Mouse (Mus musculus) heart, postnatal 4 days (tissue): ENCODE data around the gene Dcaf11. TPM values are rescaled to one million over a fixed set of nuclear protein-coding genes. Genes with fewer than 3 reads are reported as not detected.

Experiments used
- DNase-seq: peaks from one replicate; pipeline ENCODE4 v3.0.0; 2021
- total RNA-seq, 2 experiments: library from RNA; stranded (reverse); gene quantifications; 2 replicates each; pipeline ENCODE4 v1.2.3; 2021

The Dcaf11 gene
- total RNA-seq, 2 experiments from 2014 or later = 60.8 to 63.0 TPM

DNA sequence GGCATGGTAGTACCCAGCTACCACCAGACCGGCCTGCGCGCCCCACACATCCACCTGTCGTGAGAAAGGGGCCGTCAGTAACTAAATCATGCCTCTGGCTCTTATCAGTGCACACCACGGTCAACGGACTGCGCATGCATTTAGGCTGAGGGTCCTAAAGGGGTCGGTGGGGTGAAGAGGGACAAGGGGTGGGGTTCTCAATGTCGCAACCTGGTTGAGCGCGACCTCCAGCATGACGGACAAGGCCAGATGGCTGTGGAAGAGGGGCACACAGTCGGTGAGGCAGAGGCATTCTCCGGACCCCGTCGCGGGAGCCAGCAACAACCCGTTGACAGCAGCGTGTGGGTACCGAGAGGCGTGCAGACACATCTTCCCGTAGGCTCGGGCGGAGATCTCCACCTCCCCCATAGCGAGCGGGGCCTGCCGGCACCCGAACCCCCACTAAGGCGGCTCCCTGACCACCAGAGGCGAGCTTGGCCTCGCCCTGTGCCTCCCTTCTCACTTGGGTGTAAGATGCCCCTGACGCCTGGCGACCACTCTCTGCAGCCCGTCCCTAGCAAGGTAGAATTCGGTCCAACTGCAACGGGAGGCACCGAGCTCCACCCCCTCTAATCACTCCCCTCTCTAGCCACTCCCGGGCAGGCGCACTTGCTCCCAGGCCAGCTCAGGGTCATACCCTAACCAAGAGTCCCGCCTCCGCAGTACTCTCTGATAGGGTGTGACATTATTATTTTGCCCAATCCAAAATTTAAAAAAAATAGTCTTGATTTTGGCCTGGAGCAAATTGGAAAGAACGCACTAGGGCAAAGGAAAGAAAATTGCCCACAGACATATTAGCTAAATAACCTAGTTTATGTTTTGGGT, 25.1 kb downstream of the Dcaf11 start, which contains the start of gene Emc9:
TSS of gene Emc9 (minus strand) at position 601 of the 864 bp plus-strand sequence.
- peak; percentile 75 for DNase-seq

DNA sequence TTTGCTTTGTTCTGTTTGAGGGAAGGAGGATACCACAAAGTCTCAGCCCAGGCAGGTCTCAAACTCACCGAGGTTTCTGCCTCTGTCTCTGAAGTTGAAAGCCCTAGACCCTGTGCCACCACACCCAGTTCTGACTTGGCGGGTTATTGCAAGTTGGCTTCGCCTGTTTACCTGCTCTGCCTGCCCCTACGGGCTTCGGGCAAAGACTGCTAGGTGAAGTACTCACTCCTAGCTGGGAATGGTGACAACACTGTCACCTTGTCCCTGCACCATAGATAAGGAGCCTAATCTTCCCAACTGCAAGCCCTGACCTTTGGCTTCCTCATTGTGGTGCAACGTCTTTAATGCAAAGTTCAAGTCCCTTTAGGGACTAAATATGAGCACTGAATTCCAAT, 25.8 kb downstream of the Dcaf11 start:
- no peak for DNase-seq

DNA sequence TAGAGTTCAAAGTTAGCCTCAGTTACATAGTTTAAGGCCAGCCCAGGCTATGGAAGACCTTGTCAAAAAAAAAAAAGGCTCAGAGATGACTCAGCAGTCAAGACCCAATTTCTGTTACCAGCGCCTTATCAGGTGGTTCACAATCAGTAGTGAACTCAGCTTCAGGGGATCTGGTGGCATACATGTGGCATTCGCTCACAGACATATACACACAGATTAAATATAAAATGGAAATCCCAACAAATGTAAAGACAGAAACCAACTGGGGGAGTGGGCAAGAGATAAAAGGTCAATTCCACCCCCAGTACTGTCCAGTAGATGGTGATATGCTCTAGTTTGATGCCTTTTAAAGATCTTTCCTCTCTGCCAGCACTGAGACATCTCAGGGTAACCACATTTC, 26.3 kb downstream of the Dcaf11 start:
- DNase-seq = no peak

DNA sequence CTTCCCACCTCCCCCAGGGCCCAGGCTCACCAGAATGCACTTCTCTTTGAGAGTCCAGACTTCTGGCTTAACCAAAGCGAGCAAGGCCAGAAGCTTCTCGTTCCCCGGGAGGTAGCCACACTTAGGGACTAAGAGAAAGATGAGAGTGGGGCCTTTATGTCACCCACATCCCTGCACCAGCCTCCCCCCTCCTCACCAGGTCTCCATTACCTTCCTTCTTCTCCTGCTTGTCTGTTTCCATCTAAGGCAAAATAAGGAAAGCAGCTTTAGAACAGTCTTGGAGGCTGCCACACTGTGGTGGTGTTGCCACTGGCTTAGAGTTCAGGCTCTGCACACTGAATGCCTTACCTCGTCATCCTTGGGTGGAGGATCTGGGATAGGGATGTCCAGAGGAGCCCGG, 29.5 kb downstream of the Dcaf11 start:
- DNase-seq = no peak

DNA sequence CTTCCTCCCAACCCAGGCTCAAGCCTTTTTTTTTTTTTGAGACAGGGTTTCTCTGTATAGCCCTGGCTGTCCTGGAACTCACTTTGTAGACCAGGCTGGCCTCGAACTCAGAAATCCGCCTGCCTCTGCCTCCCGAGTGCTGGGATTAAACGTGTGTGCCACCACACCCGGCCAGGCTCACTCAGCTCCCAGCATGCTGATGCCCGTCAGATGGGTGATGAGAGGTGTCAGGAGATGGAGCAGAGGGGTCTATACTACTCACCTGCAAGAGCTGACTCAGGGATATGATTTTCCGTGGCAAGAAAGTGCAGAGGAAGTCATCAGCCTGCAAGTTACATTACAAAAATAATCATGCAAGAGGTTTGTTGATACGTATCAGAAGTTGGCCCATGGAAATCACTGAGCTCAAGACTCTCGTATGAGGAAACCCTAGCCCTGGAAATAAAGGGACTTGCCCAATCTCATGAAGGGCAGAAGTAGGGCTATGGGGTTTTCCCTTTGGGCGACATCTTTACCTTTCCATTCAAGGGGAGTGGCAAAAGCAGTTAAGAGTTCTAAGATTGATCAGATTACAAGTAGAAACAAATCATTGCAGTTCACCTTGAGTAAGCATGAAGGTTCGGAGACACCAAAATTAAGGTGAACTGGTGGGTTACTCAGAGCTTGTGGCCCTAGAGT, 30.1 kb downstream of the Dcaf11 start:
- DNase-seq = no peak

DNA sequence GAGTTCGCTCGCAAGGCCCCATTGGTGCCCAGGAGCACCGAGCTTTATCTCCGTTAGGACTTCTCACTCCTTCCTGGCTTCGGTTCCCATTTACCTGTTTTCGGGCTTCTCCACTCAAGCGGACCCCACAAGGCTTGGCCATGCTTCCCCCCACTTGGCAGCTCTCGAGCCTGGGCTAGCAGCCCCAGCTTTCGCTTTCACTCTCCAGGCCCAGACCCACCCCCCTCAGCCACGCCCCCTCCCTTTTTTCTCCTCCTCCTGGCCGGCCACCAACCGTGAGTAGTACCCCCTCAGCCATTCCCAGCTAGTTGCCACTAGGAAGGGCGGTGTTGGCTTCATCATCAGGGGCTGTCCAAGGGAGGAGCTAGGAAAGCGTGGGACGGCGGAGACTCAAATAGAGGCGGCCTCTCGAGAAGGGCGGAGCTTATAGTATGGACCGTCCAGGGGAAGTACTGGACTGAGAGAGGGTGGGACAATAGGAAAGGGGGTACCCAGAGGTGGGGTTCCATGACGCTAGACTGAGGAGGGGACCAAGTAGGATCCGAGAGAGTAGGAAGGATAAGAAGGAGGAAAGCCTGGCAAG, 31.0 kb downstream of the Dcaf11 start, which contains the start of gene Psme2:
TSS of gene Psme2 (minus strand) at position 366 of the 583 bp plus-strand sequence.
- peak; percentile 95 for DNase-seq

DNA sequence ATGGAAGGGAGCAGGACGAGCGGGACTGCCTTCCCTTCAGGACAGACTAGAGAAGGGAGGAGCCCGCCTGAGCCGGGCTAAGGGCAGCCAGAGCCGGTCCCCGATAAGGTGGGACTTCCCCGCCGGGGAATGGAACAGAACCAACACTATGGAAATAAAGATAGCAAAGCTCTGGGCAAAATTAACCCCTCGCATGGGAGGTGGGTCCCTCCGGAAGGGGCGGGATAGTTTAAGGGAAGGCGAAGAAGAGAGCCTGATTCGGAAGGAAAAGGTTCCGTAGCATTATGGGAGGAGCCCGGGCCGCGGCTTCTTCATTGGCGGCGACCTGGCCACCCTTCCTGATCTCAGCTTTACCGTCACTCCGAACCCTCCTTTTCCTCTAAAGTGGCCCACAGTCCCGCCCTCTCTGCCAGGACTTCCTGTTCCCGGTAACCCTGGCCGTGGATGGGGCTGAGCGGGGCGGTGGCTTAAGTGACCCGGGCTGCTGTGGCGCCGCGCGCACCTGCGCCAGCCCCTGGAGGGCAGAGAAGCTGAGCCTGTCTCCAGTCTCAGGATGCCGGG, 31.6 kb downstream of the Dcaf11 start, which contains the start of gene Rnf31:
TSS of gene Rnf31 (plus strand) at position 378 of the 561 bp plus-strand sequence.
- DNase-seq = peak; percentile 95

DNA sequence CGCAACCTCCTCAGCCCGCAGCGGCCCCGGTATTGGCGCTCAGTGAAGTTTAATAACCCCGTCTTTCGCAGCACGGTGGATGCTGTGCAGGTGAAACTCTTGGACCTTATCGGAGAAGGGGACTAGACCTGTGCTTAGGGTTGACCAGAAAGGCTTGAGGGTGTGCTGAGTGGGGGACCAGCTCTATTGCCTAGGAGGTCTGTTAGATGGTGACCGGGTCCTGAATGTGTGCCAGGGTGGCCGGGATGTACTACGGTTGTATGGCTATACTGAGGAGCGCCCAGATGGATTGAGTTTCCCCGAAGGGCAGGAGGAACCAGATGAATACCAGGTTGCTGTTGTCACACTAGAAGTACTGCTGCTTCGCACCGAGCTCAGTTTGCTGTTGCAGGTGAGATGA, 32.4 kb downstream of the Dcaf11 start:
- DNase-seq = no peak

DNA sequence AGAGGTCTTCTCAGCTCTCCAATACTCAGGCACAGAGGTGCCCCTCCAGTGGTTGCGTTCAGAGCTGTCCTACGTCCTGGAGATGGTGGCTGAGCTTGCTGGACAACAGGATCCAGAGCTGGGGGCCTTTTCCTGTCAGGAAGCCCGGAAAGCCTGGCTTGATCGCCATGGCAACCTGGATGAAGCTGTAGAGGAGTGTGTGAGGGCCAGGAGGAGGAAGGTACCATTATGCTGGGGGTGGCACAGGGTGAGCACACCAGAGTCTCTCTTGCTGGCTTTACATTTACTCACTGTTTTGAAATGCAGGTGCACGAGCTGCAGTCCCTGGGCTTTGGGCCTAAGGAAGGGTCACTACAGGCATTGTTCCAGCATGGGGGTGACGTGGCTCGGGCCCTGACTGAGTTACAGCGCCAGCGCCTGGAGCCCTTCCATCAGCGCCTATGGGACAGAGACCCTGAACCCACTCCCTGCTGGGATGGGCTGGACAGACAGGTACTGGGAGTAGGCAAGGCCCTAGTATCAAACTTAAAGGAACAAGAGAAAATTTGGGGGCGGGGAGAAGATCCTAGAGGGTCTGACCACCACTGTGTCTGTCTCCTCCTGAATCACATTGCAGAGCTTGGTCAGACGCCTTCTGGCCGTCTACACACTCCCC, 36.4 kb downstream of the Dcaf11 start:
- DNase-seq = no peak

DNA sequence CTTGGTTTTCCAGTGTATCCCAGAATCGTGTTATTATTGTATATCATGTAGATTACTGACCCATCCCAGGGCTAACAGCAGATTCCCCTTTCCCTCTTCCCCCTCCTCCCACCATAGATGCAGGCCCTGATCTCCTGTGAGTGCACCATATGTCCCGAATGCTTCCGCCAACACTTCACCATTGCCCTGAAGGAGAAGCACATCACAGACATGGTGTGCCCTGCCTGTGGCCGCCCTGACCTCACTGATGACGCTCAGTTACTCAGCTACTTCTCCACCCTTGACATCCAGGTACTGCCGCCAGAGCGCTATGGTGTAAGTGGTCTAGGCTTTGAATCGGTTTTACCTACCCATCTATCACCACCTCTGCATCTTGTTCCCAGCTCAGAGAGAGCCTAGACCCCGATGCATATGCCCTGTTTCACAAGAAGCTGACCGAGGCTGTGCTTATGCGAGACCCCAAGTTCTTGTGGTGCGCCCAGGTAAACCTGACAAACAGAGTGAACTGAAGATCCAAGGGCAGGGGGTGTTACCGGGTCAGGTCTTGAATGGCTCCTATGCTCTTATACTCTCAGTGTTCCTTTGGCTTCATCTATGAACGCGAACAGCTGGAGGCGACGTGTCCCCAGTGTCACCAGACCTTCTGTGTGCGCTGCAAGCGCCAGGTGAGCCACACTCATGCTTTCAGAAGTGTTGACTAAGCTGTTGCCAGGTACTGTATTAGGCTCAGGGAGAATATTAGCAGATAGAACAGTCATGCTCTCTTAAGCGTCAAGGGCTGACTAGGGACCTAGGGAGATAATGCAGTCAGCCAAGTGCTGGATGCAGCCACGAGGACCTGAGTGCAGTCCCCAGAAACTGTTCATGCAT, 39.0 kb downstream of the Dcaf11 start:
- no peak for DNase-seq

DNA sequence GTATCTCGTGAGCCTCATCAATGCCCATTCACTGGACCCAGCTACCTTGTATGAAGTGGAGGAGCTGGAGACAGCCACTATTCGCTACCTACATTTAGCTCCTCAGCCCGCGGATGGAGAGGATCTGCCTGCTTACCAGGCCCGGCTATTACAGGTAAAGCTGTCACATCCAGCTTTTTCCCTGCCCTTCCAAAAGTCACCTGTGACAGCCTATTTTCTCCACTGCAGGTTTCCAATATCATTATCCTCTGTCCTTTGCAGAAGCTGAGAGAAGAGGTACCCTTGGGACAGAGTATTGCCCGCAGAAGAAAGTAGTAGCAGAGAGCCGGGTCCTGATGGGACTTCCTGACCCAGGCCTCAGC, 43.4 kb downstream of the Dcaf11 start, which contains the start of gene Irf9:
TSS of gene Irf9 (plus strand) at position 301 of the 362 bp plus-strand sequence.
- no peak for DNase-seq

DNA sequence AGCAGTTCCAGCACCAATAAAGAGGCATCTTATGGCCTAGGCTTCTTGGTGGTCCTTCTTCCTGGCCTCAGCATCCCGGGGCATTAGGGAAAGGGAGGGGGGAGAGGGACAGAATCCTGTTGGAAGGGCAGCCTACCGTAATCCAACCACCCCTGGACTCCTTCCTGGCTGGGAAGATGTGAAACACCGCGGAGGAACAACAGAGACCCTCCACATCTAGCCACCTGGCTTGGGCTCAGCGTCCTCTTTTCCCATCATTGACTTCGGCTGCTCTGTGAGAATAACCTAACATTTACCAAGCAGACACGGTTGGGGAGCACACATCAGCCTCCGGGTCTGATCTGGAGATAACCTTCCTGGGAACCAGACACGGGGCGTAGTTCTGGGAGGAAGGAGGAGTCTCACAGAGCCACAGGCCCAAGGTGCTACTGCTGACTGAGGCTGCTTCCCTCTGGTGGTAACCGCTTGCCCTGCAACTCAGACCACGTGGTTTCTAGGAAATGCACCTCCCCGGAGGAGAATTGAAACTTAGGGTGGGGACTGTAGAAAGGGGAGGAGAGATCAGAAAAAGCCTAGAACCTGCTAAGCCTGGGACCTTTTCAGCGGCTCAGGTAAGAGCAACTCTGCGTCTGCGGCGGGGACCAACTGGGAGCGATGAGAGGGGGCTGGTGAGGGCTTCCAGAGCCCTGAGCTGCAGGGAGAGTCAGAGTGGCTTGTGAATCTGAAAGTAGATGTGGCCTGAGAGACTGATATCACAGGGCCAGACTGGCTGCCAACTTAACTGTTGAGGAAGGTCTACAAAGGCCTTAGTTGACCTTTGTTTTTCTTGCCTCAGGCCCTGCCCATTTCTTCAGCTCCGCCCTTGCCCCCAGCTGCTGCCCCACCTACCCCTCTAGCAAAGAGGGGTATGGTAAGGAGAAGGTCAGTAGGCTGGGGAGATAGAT, 44.1 kb downstream of the Dcaf11 start:
- DNase-seq = peak; percentile 93

DNA sequence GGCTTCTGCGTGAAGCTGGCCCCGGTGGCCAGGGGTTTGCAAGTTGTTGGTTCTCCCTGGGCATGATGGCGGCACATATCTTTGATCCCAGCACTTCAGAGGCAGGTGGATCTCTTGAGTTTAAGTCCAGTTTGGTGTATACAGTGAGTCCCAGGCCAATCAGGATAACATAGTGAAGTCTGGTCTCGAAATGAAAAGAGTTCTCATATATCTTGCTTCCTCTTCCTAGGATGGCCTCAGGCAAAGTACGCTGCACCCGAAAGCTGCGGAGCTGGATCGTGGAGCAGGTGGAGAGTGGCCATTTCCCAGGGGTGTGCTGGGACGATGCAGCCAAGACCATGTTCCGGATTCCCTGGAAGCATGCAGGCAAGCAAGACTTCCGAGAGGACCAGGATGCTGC, 45.0 kb downstream of the Dcaf11 start:
- DNase-seq = no peak

DNA sequence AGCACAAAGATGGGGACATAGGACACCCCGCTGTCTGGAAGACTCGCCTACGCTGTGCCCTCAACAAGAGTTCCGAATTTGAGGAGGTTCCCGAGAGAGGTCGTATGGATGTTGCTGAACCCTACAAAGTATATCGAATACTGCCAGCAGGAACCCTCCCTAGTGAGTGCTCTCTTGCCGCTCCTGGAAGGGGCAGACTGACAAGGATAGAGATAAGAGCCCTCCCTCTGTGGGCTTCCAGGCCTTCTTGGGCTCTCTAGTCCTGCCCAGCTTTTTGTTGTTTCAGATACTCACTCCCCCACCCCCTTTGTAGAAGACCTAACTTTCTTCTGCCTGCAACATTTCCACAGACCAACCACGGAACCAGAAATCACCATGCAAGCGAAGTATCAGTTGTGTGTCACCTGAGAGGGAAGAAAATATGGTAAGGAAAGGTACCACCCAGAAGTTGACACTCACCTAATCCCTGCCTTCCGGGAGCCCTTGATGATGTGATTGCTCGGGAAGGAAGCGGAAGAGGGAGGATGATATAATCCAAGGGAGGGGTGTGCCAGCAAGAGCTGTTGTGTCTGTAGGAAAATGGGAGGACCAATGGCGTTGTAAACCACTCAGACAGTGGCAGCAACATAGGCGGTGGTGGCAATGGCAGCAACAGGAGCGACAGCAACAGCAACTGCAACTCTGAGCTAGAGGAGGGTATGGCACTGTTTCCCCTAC, 46.1 kb downstream of the Dcaf11 start:
- DNase-seq = no peak

DNA sequence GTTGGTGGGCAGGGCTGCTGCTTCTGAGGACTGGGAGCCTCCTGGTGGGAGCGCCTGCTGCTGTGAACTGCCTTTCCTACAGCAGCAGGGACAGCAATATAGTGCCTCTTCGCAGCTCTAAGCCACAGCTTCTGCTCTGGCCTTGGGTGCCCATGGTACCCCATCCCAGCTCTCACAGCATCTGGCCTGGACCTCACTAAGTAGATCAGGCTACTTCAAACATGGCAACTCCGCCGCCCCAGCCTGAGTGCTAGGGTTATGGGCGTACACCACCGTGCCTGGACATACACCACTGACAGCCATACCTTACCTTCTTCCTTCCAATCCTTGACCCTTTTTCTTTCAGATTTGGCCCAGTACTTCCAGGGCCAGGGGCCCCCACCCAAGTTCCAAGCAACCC, 48.5 kb downstream of the Dcaf11 start:
- DNase-seq = no peak

DNA sequence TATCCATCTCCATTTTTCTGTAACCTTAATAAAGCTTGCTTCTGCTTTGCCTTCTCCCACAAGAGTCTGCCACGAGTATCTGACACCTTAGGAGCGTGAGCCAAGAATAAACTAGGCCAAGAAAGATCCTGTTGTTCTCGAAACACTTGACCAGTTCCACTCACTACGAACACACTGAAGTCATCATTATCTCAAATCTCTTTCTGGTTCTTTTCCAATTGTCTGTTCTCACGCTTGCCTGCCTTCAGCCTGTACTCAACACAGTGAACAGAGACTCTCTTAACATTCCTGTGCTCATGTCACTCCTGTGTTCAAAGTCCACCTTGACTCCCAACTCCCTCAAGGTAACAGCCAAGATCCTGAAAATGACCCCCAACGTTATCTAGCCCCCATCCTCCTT, 53.5 kb downstream of the Dcaf11 start:
- DNase-seq = no peak

DNA sequence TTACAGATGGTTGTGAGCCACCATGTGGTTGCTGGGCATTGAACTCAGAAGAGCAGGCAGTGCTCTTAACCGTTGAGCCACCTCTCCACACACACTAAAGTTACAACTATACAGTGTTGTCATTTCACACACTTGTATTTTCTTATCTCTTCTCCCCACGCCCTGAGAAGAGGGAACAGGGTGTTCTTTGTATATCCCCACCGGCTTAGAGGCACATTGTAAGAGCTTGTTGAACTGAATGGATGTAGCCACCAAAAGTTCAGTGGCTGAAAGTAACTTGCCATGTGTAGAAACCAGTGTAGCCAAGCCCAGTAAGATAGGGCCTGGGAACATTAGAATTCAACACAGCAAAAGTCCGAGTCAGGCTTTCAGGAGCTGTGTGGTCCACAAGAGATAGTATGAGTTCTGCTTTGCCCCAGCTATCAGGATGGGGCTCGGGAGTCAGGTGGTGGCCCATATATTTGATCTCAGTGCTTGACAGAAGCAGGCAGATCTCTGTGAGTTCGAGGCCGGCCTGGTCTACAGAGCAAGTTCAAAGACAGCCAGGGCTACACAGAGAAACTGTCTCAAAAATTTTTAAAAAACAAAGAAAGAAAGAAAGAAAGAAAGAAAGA, 54.9 kb downstream of the Dcaf11 start:
- DNase-seq = no peak

DNA sequence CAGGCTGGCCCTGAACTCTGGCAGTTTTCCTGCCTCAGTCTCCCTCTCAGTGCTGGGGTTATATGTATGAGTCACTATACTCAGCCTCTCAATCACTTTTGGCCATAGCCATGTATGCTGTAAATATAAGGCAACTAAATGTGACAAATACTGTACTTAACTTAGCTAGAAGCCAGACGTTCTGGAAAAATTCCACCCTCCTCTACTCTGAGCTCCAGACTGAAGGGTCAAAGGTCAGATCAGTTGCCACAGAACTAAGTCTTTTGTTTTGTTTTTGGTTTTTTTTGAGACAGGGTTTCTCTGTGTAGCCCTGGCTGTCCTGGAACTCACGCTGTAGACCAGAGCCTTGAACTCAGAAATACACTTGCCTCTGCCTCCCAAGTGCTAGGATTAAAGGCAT, 56.1 kb downstream of the Dcaf11 start:
- DNase-seq = no peak

DNA sequence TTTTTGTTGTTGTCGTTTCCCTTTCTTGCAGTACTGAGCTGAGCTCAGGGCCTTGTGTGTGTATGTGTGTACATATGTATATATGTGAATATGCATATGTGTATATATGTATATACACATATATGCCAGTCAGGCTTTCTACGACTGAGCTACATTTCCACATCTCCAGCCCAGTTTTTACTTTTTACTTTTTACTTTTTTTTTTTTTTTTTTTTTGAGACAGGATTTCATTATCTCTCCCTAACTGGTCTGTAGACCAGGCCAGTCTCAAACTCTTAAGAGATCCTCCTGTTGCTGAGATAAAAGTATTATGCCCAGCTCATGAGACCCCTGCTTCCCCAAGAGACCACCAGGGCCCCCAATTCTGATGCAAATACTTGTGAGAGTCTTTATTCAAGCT, 57.0 kb downstream of the Dcaf11 start:
- no peak for DNase-seq
